Mouse (Mus musculus): ENCODE results near the gene Serpinb6c.

GRCm38 (mm10) chr13:33935465-33936181 lies 30.1 kb upstream of the Serpinb6c start:
- TF ChIP-seq CTCF (IDR thresholded peaks at IDR 0.05; ENCODE audit: control insufficient read depth, insufficient read depth, low read length) = no peak
- TF ChIP-seq POLR2A (IDR thresholded peaks at IDR 0.05; ENCODE audit: borderline replicate concordance, control insufficient read depth, low read depth, low read length) = no peak
